Mouse (Mus musculus): ENCODE results near the gene Gfra4.

GRCm38 (mm10) chr2:131072536-131072935, 29.6 kb upstream of the Gfra4 start:
- TF ChIP-seq CTCF (IDR thresholded peaks at IDR 0.05; ENCODE audit: low read depth, low read length) (no peak), TAL1 (conservative IDR thresholded peaks at IDR 0.05; ENCODE audit: low read depth, low read length) (no peak), GATA1 (IDR thresholded peaks at IDR 0.05; ENCODE audit: borderline replicate concordance, low read length) (no peak), POLR2AphosphoS5 (IDR thresholded peaks at IDR 0.05; ENCODE audit: insufficient replicate concordance, low read depth, low read length) (no peak), GATA2 (IDR thresholded peaks at IDR 0.05; ENCODE audit: borderline replicate concordance, low read depth, low read length) (no peak)

All from G1E (cell line).